Mouse (Mus musculus): ENCODE data around the gene Wnt11.

- no peak for TF ChIP-seq CTCF (conservative IDR thresholded peaks at IDR 0.05; ENCODE audit: insufficient read depth, insufficient read length, low read depth, low read length)
- TF ChIP-seq POLR2A (IDR thresholded peaks at IDR 0.05; ENCODE audit: low read depth, low read length), result no peak
Measured at GRCm38 (mm10) chr7:98843649-98844048, 8.7 kb downstream of the Wnt11 start.

Data from kidney, adult 2 months (tissue).